Mouse (Mus musculus): ENCODE measurements around the gene Jdp2. TPM values are rescaled to one million over a fixed set of nuclear protein-coding genes. Genes with fewer than 3 reads are reported as not detected.

Jdp2 gene
- polyA plus RNA-seq (2012; rRNA removed; ENCODE audit: low replicate concordance), result 7.7 and 17.2 TPM in 2 replicates

DNA sequence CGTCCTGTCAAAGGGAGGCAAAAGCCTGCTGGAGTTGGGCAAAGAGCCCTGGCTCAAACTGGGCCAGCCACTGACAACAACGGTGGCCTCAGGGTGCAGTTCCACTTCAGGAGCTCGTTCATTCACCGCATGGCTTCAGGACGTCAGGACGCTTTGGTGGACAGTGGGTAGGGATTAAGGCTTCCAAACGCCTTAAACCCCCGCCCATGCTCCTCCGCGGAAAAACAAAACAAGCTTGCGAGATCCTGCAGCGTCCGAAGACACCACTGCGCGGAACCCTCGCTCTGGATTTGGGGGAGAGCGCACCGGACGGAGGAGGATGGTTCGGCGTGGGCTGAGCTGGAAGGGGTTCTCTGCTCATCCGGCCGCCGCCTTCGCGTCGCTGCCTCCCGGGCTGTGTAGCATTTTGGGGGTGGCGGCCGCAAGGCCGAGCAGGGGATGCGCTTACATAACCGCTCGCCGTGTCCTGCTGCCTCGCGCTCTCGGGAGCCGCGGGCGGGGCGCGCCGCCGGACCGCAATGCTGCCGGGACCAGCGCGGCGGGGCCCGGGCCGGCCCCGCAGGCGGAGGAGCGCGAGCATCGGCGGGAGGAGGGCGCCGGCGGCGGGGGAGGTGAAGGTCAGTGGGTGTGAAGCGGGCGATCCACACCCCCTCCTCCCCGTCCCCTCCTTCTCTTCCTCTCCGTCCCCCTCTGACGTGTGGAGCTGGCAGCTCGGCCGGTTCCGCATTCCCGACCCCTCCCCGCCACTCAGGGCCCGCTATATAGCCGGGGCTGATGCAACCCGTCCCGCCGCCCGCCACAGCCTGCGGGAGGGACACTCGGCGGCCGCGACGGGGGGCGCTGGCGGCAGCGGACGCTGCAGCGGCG lies at the start of gene Jdp2:
Gene Jdp2, plus strand, starts transcription at position 417 of the 867 bp plus-strand sequence.

GRCm38 (mm10) chr12:85686466-85687216 lies 87.8 kb downstream of the Jdp2 start, which contains the start of gene Batf:
Gene Batf, plus strand, starts transcription at chr12:85686669.

Other genes starting within 250 kb of the Jdp2 start
- gene Tmed10, start 224.2 kb upstream of the Jdp2 start, polyA plus RNA-seq (2012; rRNA removed; ENCODE audit: low replicate concordance), result 191 and 335 TPM in 2 replicates
- 32.5 and 34.1 TPM in 2 replicates for gene Fos, start 125.1 kb upstream of the Jdp2 start, polyA plus RNA-seq (2012; rRNA removed; ENCODE audit: low replicate concordance)
- 6.4 and 16.2 TPM in 2 replicates for gene Batf, start 87.6 kb downstream of the Jdp2 start, polyA plus RNA-seq (2012; rRNA removed; ENCODE audit: low replicate concordance)
- 2.0 and 2.6 TPM in 2 replicates for gene Flvcr2, start 147.5 kb downstream of the Jdp2 start, polyA plus RNA-seq (2012; rRNA removed; ENCODE audit: low replicate concordance)
- 20.1 and 35.5 TPM in 2 replicates for gene Erg28, start 225.5 kb downstream of the Jdp2 start, polyA plus RNA-seq (2012; rRNA removed; ENCODE audit: low replicate concordance)
- 9.6 TPM in 2 replicates for gene Ttll5, start 225.6 kb downstream of the Jdp2 start, polyA plus RNA-seq (2012; rRNA removed; ENCODE audit: low replicate concordance)

All from mammary gland, adult 2 months (tissue).